Mouse (Mus musculus) E14TG2a.4 (cell line): ENCODE measurements around the gene Olfr223.
A peak's percentile ranks its signal among the peaks of the same experiment; 100 is the strongest.

ENCODE experiments used
- H3K27me3 ChIP-seq: 2 replicates; pipeline ENCODE4 v1.6.1; 2014; ENCODE audit warnings: low read length, control low read depth; ENCODE audit not compliant: insufficient read depth
- H3K36me3 ChIP-seq: 2 replicates; pipeline ENCODE4 v1.6.1; 2014; ENCODE audit warnings: low read length, control low read depth; ENCODE audit not compliant: insufficient read depth
- H3K4me1 ChIP-seq: replicated peaks from 2 replicates; pipeline ENCODE4 v1.6.1; 2014; ENCODE audit warnings: low read depth, low read length, control low read depth
- H3K4me3 ChIP-seq: replicated peaks from 2 replicates; pipeline ENCODE4 v1.5.1; 2014; ENCODE audit warnings: mild to moderate bottlenecking, low read length
- H3K9me3 ChIP-seq: 2 replicates; pipeline ENCODE4 v1.6.1; 2014; ENCODE audit warnings: low read length, control low read depth
- CTCF ChIP-seq: conservative IDR thresholded peaks from 2 replicates; pipeline ENCODE4 v1.5.1; 2014; ENCODE audit warnings: low read length
- NANOG ChIP-seq: IDR thresholded peaks from 2 replicates; pipeline ENCODE4 v1.6.1; 2014; ENCODE audit warnings: borderline replicate concordance, low read length, mixed read lengths
- POU5F1 ChIP-seq: IDR thresholded peaks from 2 replicates; pipeline ENCODE4 v1.6.1; 2014; ENCODE audit warnings: low read length, borderline replicate concordance

The Olfr223 gene

DNA sequence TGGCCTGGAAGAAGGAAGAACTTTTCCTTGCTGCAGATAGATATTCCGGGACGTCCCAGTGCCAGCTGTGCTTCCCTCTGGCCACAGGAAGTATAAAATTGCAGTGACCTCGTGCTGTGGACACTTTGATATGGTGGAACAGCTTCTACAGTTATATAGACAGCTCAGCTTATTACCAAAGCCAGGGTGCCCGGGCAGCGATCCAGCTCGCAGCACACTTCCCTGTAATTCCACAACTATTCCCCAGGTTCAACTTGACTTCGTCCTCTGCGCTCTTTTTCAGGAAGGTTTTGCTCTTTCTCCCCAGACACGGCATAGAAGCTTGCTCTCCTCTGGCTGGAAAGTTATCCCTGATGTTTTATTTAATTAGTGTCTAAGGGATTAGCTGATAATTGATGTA, 17.4 kb downstream of the Olfr223 start:
- H3K36me3 ChIP-seq: no peaks in the 10 kb centered on the region
- H3K4me1 ChIP-seq: peaks cover 27% of the 10 kb centered on the region
- TF ChIP-seq NANOG (no peak), POU5F1 (no peak), CTCF (no peak)
- H3K4me3 ChIP-seq: no peak overlapping the region
- H3K27me3 ChIP-seq: peaks cover 54% of the 10 kb centered on the region
- H3K9me3 ChIP-seq: no peaks in the 10 kb centered on the region

DNA sequence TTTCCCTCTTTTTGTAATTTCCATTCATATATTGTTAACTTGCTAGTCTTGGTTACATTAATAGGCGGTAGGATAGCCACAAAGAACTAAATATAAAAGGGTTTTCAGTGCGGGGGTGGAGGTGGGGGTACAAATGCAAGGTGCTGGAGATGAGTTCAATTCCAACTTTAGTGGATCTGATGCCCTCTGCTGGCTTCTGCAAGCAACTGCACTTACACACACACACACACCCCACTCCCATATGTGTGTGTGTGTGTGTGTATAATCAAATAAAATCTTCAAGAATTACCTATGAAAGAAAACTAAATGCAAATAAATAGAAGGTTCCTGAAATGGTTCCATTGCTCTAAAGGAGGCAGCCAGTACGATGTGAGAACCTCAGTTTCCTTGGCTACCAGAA, 23.8 kb downstream of the Olfr223 start:
- peaks cover 4% of the 10 kb centered on the region; the same call in 1 of the 2 replicates for H3K9me3 ChIP-seq
- peaks cover 44% of the 10 kb centered on the region for H3K27me3 ChIP-seq
- H3K4me3 ChIP-seq: no peak overlapping the region
- TF ChIP-seq CTCF: peak; percentile 74
- TF ChIP-seq POU5F1: no peak
- TF ChIP-seq NANOG: no peak
- H3K4me1 ChIP-seq: peaks cover 28% of the 10 kb centered on the region
- H3K36me3 ChIP-seq: no peaks in the 10 kb centered on the region

DNA sequence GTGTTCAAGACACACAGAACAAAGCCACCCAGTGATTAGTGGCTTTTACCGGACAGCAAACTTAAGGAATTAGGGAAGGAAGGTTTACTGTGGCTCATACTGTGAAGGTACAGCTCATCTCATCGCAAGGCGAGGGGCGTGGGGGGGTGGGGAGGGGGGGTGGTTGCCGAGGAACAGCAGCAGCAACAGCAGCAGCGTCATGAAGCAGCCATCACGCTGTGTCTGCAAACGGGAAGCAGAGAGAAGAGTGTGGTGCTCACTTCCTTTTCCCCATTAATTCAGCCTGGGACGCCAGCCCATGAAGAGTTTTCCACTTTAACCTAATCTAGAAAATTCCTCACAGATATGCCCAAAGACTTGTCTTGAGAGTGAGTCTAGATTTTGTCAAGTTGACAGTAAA, 30.3 kb downstream of the Olfr223 start:
- no peak overlapping the region for H3K4me3 ChIP-seq
- peaks cover 9% of the 10 kb centered on the region for H3K27me3 ChIP-seq
- TF ChIP-seq POU5F1 (no peak), NANOG (no peak), CTCF (no peak)
- H3K4me1 ChIP-seq: peaks cover 39% of the 10 kb centered on the region
- peaks cover 9% of the 10 kb centered on the region for H3K9me3 ChIP-seq
- H3K36me3 ChIP-seq: no peaks in the 10 kb centered on the region

DNA sequence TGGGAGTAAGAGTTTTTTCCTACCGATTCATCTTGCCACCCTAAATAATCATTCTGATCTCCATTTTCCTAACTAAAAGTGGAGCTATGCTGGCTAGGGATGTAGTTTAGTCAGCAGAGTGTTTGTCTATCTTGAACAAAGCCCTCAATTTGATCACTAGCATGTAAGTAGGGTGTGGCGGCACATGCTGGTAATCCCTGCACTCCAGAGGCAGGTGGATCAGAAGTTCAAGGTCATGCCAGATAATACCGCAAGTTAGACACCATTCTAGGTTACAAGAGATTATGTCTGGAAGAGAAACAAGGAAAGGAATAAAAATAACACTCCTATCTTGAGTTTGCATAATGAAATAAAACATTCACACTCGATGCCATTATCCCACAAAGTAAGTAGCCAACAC, 30.8 kb downstream of the Olfr223 start:
- H3K36me3 ChIP-seq: no peaks in the 10 kb centered on the region
- peaks cover 9% of the 10 kb centered on the region for H3K9me3 ChIP-seq
- TF ChIP-seq NANOG: no peak
- TF ChIP-seq POU5F1: no peak
- H3K4me1 ChIP-seq: peaks cover 39% of the 10 kb centered on the region
- H3K4me3 ChIP-seq: no peak overlapping the region
- H3K27me3 ChIP-seq: peaks cover 9% of the 10 kb centered on the region

GRCm38 (mm10) chr11:59560906-59561305, 32.2 kb downstream of the Olfr223 start:
- H3K4me3 ChIP-seq: no peak overlapping the region
- H3K9me3 ChIP-seq: peaks cover 9% of the 10 kb centered on the region
- no peaks in the 10 kb centered on the region for H3K36me3 ChIP-seq
- no peak for TF ChIP-seq CTCF
- TF ChIP-seq NANOG: no peak
- H3K4me1 ChIP-seq: peaks cover 34% of the 10 kb centered on the region
- peaks cover 9% of the 10 kb centered on the region for H3K27me3 ChIP-seq

DNA sequence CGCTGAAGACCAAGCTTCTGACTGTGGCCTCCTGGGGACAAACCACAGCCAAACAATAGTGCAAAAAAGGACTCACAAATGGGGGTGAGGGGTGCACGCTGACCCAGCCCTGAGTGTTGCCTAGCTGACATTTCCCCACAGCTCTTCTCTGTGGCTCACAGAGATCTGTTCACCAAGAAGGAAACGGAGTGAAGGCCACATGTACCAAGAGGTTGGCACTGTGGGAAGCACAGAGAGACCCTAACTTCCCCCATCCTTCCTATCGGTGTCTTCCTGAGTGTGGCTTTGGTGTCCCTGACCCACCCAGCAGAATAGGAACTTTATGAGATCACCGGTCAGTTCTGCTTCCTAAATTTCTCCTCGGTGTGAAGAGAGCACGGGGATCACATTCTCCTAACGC, 38.6 kb downstream of the Olfr223 start:
- TF ChIP-seq POU5F1 (no peak), NANOG (no peak), CTCF (no peak)
- Histone ChIP-seq H3K4me3 (no peak overlapping the region), H3K4me1 (peaks cover 6% of the 10 kb centered on the region; the same call in 1 of the 2 replicates), H3K36me3 (no peaks in the 10 kb centered on the region), H3K9me3 (no peaks in the 10 kb centered on the region), H3K27me3 (peaks cover 11% of the 10 kb centered on the region)

- no peaks in the 10 kb centered on the region for H3K36me3 ChIP-seq
- TF ChIP-seq NANOG: no peak
- no peak for TF ChIP-seq CTCF
- no peak for TF ChIP-seq POU5F1
- peaks cover 6% of the 10 kb centered on the region; the same call in 1 of the 2 replicates for H3K4me1 ChIP-seq
- no peak overlapping the region for H3K4me3 ChIP-seq
- H3K27me3 ChIP-seq: peaks cover 15% of the 10 kb centered on the region
- H3K9me3 ChIP-seq: no peaks in the 10 kb centered on the region
These were observed 39.0 kb downstream of the Olfr223 start for GRCm38 (mm10) chr11:59554127-59554526.

DNA sequence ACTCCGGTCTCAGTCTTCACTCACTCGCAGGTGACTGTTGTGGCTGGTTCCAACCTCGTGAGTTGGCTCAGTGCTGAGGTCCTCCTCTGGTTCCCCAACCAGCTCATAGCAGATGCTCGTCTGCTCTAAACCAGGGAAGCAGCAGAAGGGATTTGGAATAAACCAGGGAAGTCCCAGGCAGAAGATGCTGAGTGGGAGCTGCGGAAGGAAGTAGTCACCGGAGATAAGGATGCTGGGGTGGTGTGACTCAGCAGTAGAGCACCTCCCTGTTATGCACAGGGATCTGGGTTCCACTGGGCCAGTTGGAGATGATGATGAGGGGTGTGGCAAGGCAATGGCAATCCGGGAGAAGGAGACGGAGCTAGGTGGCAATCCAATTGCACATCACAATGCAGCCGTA, 49.1 kb downstream of the Olfr223 start:
- Histone ChIP-seq H3K4me1 (peaks cover 8% of the 10 kb centered on the region), H3K4me3 (no peak overlapping the region), H3K27me3 (peaks cover 16% of the 10 kb centered on the region), H3K36me3 (no peaks in the 10 kb centered on the region), H3K9me3 (peaks cover 3% of the 10 kb centered on the region; the same call in 1 of the 2 replicates)
- TF ChIP-seq CTCF (no peak), NANOG (no peak), POU5F1 (no peak)

DNA sequence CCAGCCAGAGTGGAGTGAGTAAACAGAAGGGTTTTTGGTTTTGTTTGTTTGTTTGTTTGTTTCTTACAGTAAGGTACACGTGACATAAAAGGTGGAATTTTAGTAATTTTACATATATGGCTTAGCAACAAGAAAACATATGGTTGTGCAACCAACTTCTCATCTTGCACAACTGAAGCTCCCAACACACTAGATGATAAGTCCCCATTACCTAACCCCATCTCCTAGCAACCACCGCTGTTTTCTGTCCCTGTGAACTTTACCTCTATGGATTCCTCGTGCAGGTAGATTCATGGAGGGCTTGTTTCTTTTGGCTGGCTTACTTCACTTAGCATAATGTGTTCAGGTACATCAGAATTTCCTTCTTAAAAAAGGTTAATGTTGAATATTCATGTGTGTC, 49.7 kb downstream of the Olfr223 start:
- TF ChIP-seq NANOG (no peak), CTCF (no peak), POU5F1 (no peak)
- H3K4me1 ChIP-seq: peaks cover 11% of the 10 kb centered on the region
- H3K4me3 ChIP-seq: no peak overlapping the region
- H3K9me3 ChIP-seq: peaks cover 4% of the 10 kb centered on the region; the same call in 1 of the 2 replicates
- H3K27me3 ChIP-seq: peaks cover 10% of the 10 kb centered on the region
- no peaks in the 10 kb centered on the region for H3K36me3 ChIP-seq
